Mouse (Mus musculus): ENCODE results near the gene Hist1h2bh.
"Not testable (repeated sequence)": the region's sequence is repeated elsewhere in the genome, so short reads cannot be mapped to it uniquely, and the experiment has no call there.

The Hist1h2bh gene

DNA sequence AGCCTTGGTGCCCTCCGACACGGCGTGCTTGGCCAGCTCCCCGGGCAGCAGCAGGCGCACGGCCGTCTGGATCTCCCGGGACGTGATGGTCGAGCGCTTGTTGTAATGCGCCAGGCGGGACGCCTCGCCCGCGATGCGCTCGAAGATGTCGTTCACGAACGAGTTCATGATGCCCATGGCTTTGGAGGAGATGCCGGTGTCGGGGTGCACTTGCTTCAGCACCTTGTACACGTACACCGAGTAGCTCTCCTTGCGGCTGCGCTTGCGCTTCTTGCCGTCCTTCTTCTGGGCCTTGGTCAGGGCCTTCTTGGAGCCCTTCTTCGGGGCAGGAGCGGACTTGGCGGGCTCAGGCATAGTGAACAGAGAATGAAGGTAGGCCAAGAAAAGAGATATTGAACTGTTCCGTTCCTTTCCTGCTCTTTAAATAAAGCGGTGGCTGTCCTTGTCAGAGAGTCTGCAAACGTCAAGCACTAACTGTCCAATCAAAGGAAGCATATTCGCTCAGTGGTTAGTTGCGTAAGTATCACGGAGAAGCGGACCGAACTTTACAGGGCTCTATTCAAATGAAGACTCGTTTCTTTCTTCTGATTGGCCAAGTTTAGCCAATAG lies at the start of gene Hist1h2bh:
Gene Hist1h2bh (minus strand): TSS at position 394 of the 609 bp plus-strand sequence.
- peak; percentile 95 for DNase-seq (ENCODE audit: low read depth, low spot score)

DNA sequence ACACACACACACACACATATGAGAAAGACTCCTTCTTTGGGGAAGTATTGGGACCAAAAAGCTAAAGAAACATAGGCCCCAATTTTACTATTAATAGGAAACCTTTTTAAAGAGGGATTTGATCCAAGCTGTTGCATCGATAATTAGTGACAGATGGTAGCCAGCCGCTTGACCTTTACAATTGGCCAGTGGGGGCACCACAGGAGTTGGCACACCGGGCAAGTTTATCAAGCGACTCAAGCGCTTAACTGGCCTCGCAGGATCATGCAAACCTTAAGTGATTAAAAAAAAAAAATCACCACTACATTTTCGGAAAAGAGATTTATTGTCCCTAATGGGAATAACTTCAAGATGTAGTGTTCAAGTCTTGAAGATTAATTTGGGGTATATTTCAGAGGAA lies 49.4 kb upstream of the Hist1h2bh start:
- DNase-seq (ENCODE audit: low read depth, low spot score): no peak

DNA sequence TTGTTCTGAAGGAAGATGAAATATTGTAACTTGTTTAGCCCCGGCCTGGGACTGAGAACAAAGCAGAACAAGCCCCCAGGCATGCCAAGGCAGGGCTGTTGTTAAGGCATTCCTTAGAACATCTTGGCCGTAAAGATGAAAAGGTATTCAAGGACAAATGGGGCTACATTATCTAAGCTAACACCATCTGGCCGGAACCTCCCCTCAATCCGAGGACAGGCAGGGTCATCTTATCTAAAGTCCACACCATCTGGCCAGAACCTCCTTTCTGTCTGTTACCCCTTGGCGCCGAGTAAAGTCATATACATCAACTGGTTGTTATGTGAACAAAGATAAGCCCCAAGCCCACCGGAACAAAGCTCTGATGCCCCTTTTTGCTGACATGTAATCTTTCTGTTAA lies 48.7 kb upstream of the Hist1h2bh start:
- not testable (repeated sequence) for DNase-seq (ENCODE audit: low read depth, low spot score)

DNA sequence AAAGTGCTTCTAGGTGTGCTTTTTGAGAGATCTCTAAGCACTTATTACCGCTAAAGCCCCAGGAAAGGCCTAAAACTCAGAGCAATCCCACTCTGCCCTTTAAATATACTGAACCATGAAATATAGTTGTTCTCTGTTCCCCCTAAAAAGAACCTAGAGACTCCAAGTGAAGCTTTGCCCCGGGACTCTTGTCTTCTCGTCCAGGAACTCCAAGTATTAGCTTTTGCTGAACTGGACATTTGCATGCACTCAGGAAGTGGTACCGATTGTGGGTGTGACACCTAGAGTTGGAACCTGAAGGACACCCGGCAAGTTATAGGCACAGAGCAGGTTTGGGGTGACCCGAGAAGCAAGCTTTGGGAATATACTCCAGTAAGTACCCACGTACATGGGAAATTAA lies 48.0 kb upstream of the Hist1h2bh start:
- DNase-seq (ENCODE audit: low read depth, low spot score): no peak

DNA sequence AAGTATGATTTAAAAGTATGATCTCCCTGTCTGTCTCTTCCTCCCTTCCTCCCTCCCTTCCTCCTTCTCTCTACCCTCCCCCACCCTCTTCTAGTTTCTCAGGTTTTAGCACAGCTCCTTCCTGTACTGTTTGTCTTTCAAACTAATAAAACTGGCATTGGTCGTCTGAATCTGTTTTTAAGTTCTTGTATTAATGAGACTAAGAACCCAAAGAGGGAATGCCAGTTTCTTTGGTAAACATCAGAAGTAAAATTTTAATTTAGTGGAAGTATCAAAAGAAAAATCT lies 43.7 kb upstream of the Hist1h2bh start:
- DNase-seq (ENCODE audit: low read depth, low spot score): peak; percentile 11

DNA sequence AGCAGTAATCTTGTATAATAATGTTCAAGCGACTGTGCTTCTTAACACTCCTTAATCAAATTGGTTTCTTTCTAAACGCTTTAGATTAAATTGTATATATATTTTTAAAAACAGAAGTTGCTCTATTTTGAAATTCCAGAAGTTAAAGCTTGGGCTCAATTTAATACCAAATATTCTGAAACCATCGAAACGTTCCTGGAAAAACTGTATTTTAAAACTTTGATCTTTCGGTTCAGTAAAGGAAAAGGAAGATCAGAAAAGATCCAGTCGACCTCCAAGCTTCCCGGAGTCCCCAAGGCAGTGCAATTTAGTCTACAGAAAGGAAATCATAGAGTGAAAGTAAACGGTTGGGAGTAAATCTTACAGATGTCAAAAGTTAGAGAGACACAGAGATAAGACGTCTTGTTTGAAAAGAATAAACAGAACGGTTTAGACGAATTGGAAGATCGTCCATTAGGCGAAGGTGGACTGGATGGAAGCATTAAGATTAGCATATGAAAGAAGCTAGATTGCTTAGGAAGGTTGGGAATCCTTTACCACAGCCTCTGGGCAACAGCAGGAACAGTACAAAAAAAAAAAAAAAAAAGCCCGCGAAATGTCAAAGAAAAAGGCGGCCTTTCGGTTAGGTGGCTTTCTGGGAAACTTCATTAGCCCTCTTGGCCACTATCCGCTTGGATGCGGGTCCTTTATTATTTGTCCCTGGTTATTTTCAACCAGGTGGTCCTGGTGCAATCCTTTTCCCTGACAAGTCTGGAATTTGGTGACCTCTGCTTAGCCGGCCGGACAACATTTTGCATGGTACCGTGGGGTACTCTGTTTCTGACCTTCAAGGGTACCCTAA lies 43.1 kb upstream of the Hist1h2bh start:
- peak; percentile 33 for DNase-seq (ENCODE audit: low read depth, low spot score)

DNA sequence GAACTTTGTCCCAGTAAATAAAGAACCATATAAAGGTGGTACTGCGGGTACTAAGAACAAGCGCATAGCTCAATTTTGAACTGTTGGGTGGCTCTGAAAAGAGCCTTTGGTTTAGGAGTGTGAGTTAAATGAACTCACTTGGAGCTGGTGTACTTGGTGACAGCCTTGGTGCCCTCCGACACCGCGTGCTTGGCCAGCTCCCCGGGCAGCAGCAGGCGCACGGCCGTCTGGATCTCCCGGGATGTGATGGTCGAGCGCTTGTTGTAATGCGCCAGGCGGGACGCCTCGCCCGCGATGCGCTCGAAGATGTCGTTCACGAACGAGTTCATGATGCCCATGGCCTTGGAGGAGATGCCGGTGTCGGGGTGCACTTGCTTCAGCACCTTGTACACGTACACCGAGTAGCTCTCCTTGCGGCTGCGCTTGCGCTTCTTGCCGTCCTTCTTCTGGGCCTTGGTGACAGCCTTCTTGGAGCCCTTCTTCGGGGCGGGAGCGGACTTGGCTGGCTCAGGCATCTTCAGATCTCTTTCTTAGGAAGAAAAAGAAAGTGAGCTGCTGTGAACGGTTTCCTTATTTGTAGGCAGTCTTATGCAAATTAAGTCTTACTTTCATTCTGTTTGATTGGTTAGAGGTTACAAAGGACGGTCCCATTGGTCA lies 42.4 kb upstream of the Hist1h2bh start:
- DNase-seq (ENCODE audit: low read depth, low spot score): peak; percentile 94

DNA sequence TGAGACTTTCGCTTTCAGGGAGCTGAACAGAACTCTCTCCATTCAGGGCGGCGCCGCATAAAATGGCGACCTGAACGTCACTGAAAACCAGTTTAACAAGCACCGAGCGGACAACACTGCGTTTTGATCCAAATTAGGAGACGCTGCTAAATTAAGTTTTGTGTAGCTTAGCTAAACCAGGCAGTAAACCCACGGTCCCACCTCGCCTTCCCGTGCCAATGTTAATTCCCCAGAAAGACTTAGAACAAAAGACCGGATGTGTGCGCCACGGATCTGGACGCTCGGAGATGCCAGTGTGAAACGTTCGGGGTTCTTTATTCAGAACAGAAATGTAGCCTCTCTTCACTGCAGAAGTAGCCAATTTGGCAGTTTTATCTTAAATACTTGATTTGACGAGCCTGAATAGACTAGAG lies 41.8 kb upstream of the Hist1h2bh start:
- DNase-seq (ENCODE audit: low read depth, low spot score): peak; percentile 79

DNA sequence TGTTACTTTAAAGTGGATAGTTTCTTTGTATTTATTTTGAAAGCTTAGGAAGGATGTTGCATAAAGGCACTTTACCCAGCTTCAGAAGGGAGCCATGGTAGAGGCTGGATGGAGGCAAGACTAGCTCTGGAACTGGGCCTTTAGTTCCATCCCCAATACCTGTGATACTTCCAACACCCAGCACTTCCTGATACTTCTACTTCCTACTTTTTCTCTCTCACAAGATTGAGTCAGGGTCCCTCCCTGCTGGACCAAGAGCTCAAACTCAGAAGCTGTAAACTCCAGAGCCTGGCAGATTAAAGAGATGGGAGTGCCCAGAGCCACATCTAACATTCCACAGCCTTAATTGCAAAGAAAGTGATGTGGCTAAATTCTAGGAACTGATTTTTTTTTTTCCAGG lies 41.1 kb upstream of the Hist1h2bh start:
- DNase-seq (ENCODE audit: low read depth, low spot score): peak; percentile 47

DNA sequence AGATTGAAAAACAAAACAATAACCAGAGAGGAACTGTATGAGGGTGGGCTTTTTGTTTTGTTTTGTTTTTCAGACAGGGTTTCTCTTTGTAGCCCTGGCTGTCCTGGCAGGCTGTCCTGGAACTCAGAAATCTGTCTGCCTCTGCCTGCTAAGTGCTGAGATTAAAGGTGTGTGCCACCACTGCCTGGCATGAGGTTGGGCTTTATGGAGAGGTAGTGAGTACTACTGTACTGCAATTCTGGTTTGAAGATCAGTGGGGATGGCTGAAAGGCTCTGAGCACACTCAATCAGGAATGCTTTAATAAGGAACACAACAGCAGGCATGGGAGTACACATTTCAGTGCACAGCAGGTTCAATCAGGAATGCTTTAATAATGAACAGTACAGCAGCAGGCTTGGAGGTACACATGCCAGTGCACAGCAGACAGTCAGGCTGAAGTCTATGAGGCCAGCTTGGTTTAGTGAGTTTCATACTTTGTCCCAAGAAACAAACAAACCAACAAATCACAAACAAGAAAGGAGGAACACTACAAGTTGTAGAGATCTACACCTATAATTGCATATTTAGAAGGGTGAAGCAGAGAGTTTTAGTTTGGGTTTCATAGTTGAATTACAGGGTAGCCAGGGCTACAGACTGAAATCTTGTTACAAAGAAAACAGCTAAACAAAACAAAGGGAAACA lies 40.3 kb upstream of the Hist1h2bh start:
- DNase-seq (ENCODE audit: low read depth, low spot score): peak; percentile 14

DNA sequence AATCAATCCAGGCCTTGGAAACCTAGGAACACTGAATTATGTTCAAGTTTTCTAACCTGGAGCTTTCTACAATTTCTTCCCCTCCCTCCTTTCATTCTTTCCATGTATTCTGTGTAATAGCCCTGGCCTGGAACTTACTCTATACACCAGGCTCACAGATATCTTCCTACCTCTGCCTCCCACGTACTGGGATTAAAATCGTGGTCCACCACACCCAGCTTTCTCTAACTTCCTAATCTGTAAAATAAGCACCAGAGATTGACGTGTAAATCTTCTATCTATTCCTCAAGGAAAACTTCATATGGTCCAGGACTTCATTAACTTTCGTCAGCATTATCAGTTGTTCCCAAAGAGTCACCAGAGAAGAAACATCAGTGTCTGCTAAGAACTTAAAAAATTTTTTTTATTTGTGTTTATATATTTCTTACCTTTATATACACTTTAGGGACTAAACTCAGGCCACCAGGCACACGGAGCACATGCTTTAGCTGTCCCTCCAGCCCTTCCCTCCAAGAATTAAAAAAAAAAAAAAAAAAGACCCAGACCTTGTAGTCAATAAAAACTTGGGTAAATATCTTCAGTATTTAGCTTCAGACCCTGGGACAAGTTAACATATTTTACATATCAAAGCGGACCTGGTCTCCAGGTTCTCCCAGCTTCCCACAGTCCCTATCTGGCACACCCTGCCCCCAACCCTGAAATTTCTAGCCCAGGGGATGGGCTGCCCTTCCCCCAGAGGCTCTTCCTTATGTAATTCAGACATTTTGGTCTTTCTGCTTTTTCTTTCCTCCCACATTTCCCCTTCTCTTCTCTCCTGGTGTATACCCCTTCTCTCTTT lies 39.2 kb upstream of the Hist1h2bh start:
- DNase-seq (ENCODE audit: low read depth, low spot score): peak; percentile 34

DNA sequence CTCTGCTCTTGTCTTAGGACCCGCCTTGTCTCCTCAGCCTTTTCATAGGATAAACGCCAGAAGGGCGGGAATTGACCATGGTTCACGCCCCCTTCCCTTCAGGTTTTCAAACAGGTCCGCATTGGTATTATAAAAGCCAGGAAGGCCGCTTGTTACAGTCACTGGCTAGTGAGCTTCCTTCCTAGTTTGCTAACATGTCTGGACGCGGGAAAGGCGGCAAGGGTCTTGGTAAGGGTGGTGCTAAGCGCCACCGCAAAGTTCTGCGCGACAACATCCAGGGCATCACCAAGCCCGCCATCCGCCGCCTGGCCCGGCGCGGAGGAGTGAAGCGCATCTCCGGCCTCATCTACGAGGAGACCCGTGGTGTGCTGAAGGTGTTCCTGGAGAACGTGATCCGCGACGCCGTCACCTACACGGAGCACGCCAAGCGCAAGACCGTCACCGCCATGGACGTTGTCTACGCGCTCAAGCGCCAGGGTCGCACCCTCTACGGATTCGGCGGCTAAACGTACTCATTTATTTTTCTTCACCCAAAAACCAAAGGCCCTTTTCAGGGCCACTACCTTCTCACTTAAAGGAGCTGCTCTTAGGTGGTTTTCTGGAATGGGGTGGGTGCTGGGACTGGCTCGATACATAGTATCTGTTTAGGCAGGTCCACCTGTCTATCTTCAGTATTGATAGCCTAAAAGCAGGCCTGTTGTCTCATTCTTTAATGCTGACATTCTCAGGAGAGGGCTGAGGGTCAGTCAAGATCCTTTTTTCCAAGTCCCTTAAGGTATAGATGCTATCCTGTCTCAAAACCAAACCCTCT lies 38.4 kb upstream of the Hist1h2bh start, which contains the start of gene Hist1h4d:
Gene Hist1h4d (plus strand): TSS at position 191 of the 811 bp plus-strand sequence.
- DNase-seq (ENCODE audit: low read depth, low spot score): peak; percentile 97

DNA sequence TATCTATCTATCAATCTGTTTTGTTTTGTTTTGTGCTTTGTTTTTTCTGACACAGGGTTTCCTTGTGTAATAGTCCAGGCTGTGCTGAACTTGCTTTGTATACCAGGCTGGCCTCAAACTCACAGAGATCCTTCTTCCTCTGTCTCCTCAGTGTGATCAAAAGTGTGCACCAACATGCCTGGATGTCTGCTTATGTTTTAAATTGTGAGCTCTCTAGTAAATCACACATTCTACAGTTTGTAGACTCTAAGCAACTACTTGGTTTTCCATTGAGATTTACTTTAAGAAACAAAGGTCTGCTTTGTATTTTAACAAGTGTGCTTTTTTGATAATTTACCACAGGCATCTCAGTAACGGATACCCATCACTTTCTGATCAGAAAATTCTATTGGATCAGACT lies 34.6 kb upstream of the Hist1h2bh start:
- no peak for DNase-seq (ENCODE audit: low read depth, low spot score)

DNA sequence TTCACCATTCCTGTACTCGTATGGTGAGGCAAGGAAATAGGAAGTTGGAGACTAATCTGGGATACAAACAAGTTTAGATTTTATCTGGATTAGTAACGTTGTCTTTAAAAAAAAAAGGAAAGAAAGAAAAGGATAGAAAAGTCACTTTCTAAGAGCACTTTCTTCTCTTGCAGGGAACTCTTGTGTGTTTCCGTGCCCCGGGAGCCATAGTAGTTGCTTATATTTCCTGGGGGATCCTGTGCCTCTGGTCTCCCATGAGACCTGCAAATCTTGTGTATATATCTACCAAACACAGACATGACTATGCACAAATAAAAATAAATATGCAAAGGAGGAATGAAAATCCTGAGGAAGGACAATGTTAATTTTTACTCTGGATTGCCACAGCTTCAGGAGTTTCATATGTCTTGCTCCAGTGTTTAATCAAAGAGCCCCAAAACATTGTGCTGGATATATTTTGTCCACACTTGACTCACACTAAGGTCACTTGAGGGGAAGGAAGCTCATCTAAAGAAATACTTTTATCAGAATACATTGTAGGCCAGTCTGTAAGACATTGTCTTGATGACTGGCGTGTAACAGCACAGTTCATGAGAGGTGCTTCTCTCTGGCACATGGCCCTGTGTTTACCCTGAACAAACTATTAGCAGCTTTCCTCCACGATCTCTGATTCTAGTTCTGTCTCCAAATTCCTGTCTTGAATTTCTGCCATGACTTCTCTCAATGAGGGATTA lies 33.9 kb upstream of the Hist1h2bh start:
- DNase-seq (ENCODE audit: low read depth, low spot score): peak; percentile 12

DNA sequence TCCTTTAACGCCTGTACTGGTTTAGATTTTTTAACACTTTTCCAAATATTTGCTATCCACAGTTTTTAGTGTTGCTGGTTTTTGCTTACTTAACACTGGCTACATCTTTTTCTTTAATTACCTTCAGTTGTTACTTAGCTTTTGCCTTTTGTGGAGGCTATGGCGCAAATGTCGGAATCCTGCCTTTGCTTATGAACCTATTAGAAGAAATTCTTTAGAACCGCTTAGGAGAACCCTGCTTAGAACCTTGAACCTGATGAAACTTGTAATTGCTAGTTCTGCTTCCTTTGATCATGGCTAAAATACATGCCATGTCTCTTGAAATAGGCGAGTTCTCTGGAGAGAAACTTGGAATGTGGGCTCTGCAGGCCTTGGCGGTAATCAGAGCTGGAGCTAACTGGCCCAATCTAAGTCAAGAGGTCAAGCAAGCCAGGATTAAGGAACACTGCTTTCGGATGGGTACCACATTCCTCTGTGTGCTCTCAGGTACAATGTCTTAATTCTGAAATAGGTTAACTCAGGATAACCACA lies 33.2 kb upstream of the Hist1h2bh start:
- peak; percentile 57 for DNase-seq (ENCODE audit: low read depth, low spot score)

DNA sequence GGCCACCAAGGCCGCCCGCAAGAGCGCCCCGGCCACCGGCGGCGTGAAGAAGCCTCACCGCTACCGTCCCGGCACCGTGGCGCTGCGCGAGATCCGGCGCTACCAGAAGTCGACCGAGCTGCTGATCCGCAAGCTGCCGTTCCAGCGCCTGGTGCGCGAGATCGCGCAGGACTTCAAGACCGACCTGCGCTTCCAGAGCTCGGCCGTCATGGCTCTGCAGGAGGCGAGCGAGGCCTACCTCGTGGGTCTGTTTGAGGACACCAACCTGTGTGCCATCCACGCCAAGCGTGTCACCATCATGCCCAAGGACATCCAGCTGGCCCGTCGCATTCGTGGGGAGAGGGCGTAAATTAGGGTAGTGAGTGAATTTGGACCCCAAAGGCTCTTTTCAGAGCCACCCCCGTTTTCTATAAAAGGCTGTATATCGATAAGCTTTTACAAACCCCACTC lies 32.7 kb upstream of the Hist1h2bh start:
- peak; percentile 11 for DNase-seq (ENCODE audit: low read depth, low spot score)

DNA sequence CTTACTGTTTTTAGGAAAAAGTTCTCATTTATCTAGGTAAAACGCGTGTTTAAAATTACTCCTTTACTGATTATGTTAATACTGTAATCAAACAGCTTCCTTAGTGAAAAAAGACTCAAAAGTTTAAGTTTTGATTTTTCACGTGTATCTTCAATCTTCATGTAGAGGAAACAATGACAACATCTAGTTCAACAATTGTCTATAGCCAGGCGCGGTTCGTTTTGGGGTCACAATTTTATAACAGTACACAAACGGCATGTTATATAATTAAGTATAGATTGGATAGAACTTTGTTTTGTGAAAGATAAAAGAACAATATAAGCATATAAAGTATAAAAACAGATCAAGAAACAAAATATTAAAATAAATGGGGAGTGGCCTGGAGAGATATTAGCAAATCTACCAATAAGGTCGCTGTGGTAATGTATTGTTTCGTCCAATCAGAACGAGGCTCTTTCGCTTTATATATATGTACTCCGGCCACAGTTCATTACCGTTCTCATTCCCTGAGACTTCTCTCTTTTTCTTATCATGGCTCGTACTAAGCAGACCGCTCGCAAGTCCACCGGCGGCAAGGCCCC lies 32.2 kb upstream of the Hist1h2bh start, which contains the start of gene Hist1h3d:
Gene Hist1h3d (plus strand): TSS at position 493 of the 581 bp plus-strand sequence.
- peak; percentile 89 for DNase-seq (ENCODE audit: low read depth, low spot score)

DNA sequence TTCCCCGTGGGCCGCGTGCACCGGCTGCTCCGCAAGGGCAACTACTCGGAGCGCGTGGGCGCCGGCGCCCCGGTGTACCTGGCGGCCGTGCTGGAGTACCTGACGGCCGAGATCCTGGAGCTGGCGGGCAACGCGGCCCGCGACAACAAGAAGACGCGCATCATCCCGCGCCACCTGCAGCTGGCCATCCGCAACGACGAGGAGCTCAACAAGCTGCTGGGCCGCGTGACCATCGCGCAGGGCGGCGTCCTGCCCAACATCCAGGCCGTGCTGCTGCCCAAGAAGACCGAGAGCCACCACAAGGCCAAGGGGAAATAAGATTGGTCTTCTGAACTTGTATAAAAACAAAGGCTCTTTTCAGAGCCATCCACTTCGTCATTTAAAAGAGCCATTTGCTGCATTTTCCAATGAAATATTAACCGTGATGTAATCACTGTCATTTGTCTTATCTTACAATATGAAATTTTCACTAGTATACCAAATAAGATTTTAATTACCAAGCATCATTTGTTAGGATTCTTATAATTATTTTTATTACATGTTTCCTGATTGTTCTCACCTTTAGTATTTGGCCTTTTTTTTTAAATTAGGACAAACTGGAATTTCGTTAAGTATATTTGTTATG lies 31.5 kb upstream of the Hist1h2bh start:
- not testable (repeated sequence) for DNase-seq (ENCODE audit: low read depth, low spot score)
